Mouse (Mus musculus) hindbrain, embryonic 15.5 days (tissue): Measurements from ENCODE around the gene Plac9a. TPM values are rescaled to one million over a fixed set of nuclear protein-coding genes. Genes with fewer than 3 reads are reported as not detected.

Source experiments
- ATAC-seq: fragments of 200-750 bp; cut with Nextera tagmentation; 2 replicates; pipeline ENCODE4 v1.8.0; 2017; ENCODE audit warnings: low read depth, moderate number of reproducible peaks, moderate TSS enrichment; ENCODE audit not compliant: low FRiP score
- H3K27ac ChIP-seq: fragments of 300-500 bp; sonication (generic); replicated peaks from 2 replicates; pipeline ENCODE4 v1.5.1; 2015; ENCODE audit warnings: mild to moderate bottlenecking, inconsistent platforms
- H3K27me3 ChIP-seq: fragments of 300-500 bp; sonication (generic); 2 replicates; pipeline ENCODE4 v1.6.1; 2015; ENCODE audit warnings: control low read depth, inconsistent platforms
- H3K36me3 ChIP-seq: fragments of 300-500 bp; sonication (generic); 2 replicates; pipeline ENCODE4 v1.6.1; 2015; ENCODE audit warnings: control low read depth, inconsistent platforms
- H3K4me1 ChIP-seq: fragments of 300-500 bp; sonication (generic); replicated peaks from 2 replicates; pipeline ENCODE4 v1.6.1; 2015; ENCODE audit warnings: control low read depth, inconsistent platforms
- H3K4me2 ChIP-seq: fragments of 300-500 bp; sonication (generic); 2 replicates; pipeline ENCODE4 v1.6.1; 2015; ENCODE audit warnings: moderate library complexity, mild to moderate bottlenecking, inconsistent platforms
- H3K4me3 ChIP-seq: fragments of 300-500 bp; sonication (generic); 2 replicates; pipeline ENCODE4 v1.5.1; 2015; ENCODE audit warnings: mild to moderate bottlenecking, inconsistent platforms
- H3K9ac ChIP-seq: fragments of 300-500 bp; sonication (generic); 2 replicates; pipeline ENCODE4 v1.6.1; 2015; ENCODE audit warnings: inconsistent platforms
- H3K9me3 ChIP-seq: fragments of 300-500 bp; sonication (generic); 2 replicates; pipeline ENCODE4 v1.6.1; 2016; ENCODE audit warnings: control low read depth, inconsistent platforms
- WGBS: fragments of 180-500 bp; shearing (Covaris S2); methylation state at CpG from one replicate; pipeline ENCODE4 v1.1.7; 2015; 5-methylcytosine and 5-hydroxymethylcytosine counted together
- polyA plus RNA-seq: library from polyadenylated mRNA; unstranded; fragments of >200 nt; fragmentation: Nextera tagmentation; extraction: Ambion mirVana; gene quantifications from 2 replicates; pipeline ENCODE4 v1.2.1, GENCODE M21; 2015

Gene Plac9a
- polyA plus RNA-seq, 1 experiment from 2014 or later = not detected

DNA sequence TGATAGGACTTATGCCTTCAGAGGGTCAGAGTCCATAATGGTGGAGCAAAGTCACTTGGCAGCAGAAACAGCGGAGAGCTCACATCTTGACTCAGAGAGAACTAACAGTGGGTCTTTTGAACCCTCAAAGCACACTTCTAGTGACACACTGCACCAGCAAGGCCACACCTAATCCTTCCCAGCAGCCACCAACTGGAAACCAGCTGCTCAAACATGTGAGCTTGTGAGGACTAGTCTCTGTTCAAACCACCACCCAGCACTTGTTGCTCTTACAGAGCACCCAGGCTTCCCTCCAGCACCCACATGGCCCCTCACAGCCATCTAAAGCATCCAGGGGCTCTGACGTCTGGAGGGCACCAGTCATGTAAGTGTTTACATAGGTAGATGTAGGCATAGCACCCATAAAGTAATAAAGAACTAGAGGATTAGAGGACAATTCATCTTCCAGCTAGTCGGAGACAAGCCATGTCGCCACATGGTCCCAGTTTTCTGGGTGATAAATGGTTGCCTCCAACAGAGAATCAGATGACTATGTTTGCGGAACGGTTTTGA lies 57.0 kb downstream of the Plac9a start:
- no peak for ATAC-seq
- no peak overlapping the region for H3K4me2 ChIP-seq
- H3K4me3 ChIP-seq = no peak overlapping the region
- H3K27me3 ChIP-seq = peaks cover 25% of the 10 kb centered on the region
- WGBS = 87% methylated on average over 6 of the region's 6 CpGs
- no peaks in the 10 kb centered on the region for H3K9me3 ChIP-seq
- no peak overlapping the region for H3K9ac ChIP-seq
- no peak overlapping the region for H3K27ac ChIP-seq
- H3K36me3 ChIP-seq = no peaks in the 10 kb centered on the region
- peaks cover 16% of the 10 kb centered on the region for H3K4me1 ChIP-seq

DNA sequence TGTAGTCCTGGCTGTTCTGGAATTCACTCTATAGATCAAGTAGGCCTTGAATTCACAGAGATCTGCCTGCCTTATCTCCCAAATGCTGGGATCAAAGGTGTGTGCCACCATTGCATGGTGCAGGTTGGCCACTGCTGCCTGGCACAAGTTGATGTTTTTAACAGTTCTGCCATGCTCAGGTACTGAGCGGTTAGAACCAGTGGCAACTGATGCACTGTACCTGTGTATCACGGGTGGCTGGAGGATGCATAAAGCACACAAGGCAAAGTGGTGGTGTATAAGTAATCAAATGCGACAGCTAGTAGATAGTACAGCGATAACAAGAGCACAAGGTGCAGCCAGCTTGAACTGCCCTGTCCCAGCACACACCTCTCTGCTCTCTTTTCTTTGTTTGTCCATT lies 58.5 kb downstream of the Plac9a start:
- WGBS = 96% methylated on average over 4 of the region's 4 CpGs
- H3K9me3 ChIP-seq = no peaks in the 10 kb centered on the region
- no peaks in the 10 kb centered on the region for H3K36me3 ChIP-seq
- H3K27ac ChIP-seq = no peak overlapping the region
- no peak overlapping the region for H3K4me2 ChIP-seq
- H3K9ac ChIP-seq = no peak overlapping the region
- H3K4me3 ChIP-seq = no peak overlapping the region
- H3K27me3 ChIP-seq = peaks cover 30% of the 10 kb centered on the region
- H3K4me1 ChIP-seq = peaks cover 17% of the 10 kb centered on the region
- ATAC-seq = no peak

DNA sequence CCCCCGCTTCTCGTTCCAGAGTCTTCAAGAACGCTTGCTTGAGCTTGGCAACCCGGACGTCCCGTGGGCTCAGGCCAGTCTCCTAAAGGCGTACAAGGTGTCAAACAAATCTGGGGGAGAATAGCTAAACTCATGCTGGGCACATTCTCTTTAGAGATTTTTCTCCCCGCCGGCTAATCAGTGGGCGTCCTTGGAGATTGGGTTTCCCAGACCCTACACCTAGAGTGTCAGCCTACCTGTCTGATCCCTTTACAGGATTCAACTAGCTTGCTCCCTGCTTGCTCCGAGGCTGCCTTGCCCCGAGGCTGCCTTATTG lies 60.3 kb downstream of the Plac9a start:
- H3K27me3 ChIP-seq = peaks cover 30% of the 10 kb centered on the region
- peaks cover 17% of the 10 kb centered on the region for H3K4me1 ChIP-seq
- no peaks in the 10 kb centered on the region for H3K36me3 ChIP-seq
- H3K27ac ChIP-seq = no peak overlapping the region
- 3% methylated on average over 12 of the region's 12 CpGs for WGBS
- H3K9ac ChIP-seq = no peak overlapping the region; the same call in 1 of the 2 replicates
- H3K9me3 ChIP-seq = no peaks in the 10 kb centered on the region
- peak overlapping the region; percentile 49 for H3K4me3 ChIP-seq
- no peak for ATAC-seq
- peak overlapping the region; percentile 95 for H3K4me2 ChIP-seq

DNA sequence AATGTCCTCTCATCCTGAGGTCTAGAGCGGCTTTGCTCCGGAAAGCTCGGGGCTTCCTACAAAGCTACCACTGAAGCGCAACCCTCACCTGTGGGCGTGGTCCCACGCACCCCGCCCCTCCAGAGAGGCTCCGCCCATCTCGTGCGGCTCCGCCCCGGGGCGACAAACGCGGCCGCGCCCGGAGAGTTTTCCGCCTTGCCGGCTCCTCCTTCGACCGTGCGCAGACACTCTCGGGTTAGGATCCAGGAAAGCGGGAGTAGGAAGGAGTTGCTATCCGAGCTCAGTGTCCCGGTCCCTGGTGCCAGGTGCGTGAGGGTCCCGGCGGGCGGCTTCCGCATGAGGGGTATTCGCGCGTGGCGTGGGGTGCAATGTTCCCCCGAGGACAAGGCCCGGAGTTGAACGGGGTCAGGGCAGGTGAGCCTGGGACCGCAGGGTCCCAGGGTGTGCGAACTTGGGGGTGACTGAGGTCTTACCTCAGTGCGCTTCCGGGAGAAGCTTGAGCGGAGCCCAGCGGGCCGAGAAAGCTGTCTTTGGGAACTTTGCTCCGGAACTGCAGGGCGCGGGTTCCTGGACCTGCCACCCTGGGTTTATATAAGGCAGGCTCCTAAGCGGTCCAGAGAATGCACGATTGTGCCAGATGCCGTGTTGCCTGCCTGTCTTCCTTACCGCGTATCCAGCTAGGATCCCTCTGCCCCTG lies 60.8 kb downstream of the Plac9a start, which contains the start of gene Anxa11:
Gene Anxa11, plus strand, starts transcription at position 166 of the 697 bp plus-strand sequence.
- H3K27ac ChIP-seq = no peak within 1 kb of the TSS
- ATAC-seq = 0 out of 2 replicates have a peak, but pooled peaks have one; percentile 38
- WGBS = under 1% methylated on average over 54 of the region's 54 CpGs

DNA sequence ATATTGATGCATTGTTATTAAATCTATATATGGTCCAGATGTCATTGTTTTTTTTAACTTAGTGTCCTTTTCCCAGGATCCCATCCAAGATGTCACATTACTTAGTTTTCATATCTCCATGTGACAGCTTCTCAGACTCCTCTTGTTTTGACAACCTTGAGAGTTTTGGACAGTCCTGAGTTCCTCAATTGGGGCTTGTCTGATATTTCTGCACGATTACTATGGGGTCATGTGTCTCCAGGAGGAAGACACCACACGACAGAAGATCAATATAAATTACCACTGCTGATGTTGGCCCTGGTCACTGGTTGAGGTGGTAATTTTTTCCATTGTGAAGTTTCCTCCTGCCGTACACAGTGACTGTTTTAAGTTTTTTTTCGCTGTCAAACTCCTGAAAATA lies 61.3 kb downstream of the Plac9a start:
- 3% methylated on average over 4 of the region's 4 CpGs for WGBS
- ATAC-seq = no peak
- peaks cover 30% of the 10 kb centered on the region for H3K27me3 ChIP-seq
- no peak overlapping the region for H3K9ac ChIP-seq
- no peaks in the 10 kb centered on the region for H3K9me3 ChIP-seq
- H3K4me1 ChIP-seq = peaks cover 17% of the 10 kb centered on the region
- no peaks in the 10 kb centered on the region for H3K36me3 ChIP-seq
- peak overlapping the region; percentile 49 for H3K4me3 ChIP-seq
- H3K4me2 ChIP-seq = peak overlapping the region; percentile 95
- no peak overlapping the region for H3K27ac ChIP-seq

More for the DNA sequence above, 60.8 kb downstream of the Plac9a start, which contains the start of gene Anxa11:
- Histone ChIP-seq H3K9ac (peak within 1 kb of the TSS; percentile 33), H3K36me3 (no peaks in the 10 kb centered on the region), H3K27me3 (peaks cover 30% of the 10 kb centered on the region), H3K9me3 (no peaks in the 10 kb centered on the region), H3K4me1 (peaks cover 17% of the 10 kb centered on the region), H3K4me3 (peak within 1 kb of the TSS; percentile 49), H3K4me2 (peak within 1 kb of the TSS; percentile 95)

DNA sequence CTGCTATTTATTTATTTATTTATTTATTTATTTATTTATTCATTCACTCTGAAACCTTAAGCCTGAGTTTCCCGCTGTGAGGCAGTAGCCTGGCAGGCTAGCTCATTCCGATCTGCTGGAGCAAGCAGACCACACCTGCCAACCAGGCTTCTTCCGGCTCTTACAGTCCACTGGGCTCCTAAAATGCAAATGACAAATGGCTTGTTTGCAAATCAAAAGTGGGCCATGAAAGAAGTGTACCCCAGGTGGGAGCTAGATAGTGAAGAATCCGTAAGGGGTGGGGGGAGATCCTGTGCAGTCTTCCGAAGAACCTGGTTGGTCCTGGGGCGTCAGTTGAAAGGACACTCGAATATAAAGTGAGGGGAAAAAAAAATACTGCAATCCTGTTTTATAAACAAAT lies 61.9 kb downstream of the Plac9a start:
- no peaks in the 10 kb centered on the region for H3K9me3 ChIP-seq
- WGBS = 10% methylated on average over 7 of the region's 7 CpGs
- no peaks in the 10 kb centered on the region for H3K36me3 ChIP-seq
- H3K9ac ChIP-seq = no peak overlapping the region
- peaks cover 17% of the 10 kb centered on the region for H3K4me1 ChIP-seq
- H3K4me3 ChIP-seq = no peak overlapping the region
- H3K27ac ChIP-seq = no peak overlapping the region
- no peak for ATAC-seq
- H3K27me3 ChIP-seq = peaks cover 30% of the 10 kb centered on the region
- H3K4me2 ChIP-seq = no peak overlapping the region

DNA sequence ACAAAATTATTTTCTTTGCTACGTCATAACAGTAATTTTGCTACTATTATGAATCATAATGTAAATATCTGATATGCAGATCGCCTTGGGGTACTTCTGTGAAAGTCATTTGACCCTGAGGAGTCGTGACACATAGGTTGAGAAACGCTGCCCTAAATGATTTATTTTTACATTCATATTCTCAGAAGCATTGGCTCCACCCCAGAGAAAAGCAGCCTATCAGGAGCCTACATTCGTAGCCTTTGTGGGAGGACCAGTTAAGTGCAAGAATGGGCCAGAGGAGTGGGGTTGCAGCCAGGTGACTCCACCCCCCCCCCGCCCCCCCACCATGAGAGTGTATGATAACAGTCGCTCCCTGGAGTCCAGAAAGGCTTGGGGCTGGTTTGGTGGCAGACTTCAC lies 63.1 kb downstream of the Plac9a start:
- ATAC-seq = no peak

DNA sequence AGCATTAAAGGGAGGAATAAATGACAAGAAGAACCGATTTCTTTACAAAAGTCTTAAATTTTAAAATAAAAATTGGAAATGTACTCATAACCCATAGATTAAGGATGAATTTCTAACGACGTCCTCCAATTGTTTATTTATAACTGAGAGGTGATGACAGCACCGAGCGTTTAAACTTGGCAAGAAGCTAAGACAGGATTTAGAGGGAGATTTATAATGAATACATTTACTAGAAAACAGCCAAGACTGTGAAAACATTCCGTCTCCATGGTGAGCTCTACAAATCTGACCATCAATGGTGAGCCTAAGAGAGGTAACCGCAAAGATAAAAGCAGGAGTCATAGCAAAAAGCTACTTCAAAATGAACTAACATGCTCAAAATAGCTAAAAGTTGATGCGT lies 64.5 kb downstream of the Plac9a start:
- H3K9me3 ChIP-seq = no peaks in the 10 kb centered on the region
- no peak overlapping the region for H3K27ac ChIP-seq
- no peak for ATAC-seq
- H3K27me3 ChIP-seq = peaks cover 25% of the 10 kb centered on the region
- H3K4me2 ChIP-seq = no peak overlapping the region
- peaks cover 17% of the 10 kb centered on the region for H3K4me1 ChIP-seq
- H3K36me3 ChIP-seq = no peaks in the 10 kb centered on the region
- 53% methylated on average over 8 of the region's 8 CpGs for WGBS
- H3K4me3 ChIP-seq = no peak overlapping the region
- H3K9ac ChIP-seq = no peak overlapping the region

More for the DNA sequence above, 63.1 kb downstream of the Plac9a start:
- Histone ChIP-seq H3K4me3 (no peak overlapping the region), H3K9ac (no peak overlapping the region), H3K4me1 (peaks cover 17% of the 10 kb centered on the region), H3K4me2 (no peak overlapping the region), H3K36me3 (no peaks in the 10 kb centered on the region), H3K27ac (no peak overlapping the region), H3K9me3 (no peaks in the 10 kb centered on the region), H3K27me3 (peaks cover 28% of the 10 kb centered on the region)
- WGBS = 79% methylated on average over 6 of the region's 7 CpGs

Other genes starting within 250 kb of the Plac9a start
- gene Ppif, start 208.9 kb downstream of the Plac9a start, polyA plus RNA-seq = 33.2 and 40.7 TPM in 2 replicates
- gene Zcchc24, start 134.1 kb downstream of the Plac9a start, polyA plus RNA-seq = 15.7 and 16.1 TPM in 2 replicates
- 3.1 and 3.6 TPM in 2 replicates for gene Anxa11, start 60.9 kb downstream of the Plac9a start, polyA plus RNA-seq
- gene Tmem254a, start 24.6 kb upstream of the Plac9a start, polyA plus RNA-seq = 4.1 and 8.0 TPM in 2 replicates
- gene Cphx1, start 35.2 kb upstream of the Plac9a start, polyA plus RNA-seq = not detected in 2 replicates
- gene Duxbl1, start 75.5 kb upstream of the Plac9a start, polyA plus RNA-seq = 1.4 and 1.9 TPM in 2 replicates
- 10.0 and 11.9 TPM in 2 replicates for gene Gm9780, start 139.6 kb upstream of the Plac9a start, polyA plus RNA-seq
- 19.5 and 21.6 TPM in 2 replicates for gene Tmem254c, start 164.3 kb upstream of the Plac9a start, polyA plus RNA-seq
- gene Cphx2, start 178.4 kb upstream of the Plac9a start, polyA plus RNA-seq = not detected in 2 replicates
- gene Cphx3, start 179.2 kb upstream of the Plac9a start, polyA plus RNA-seq = not detected in 2 replicates
- 0.56 and 3.1 TPM in 2 replicates for gene Duxbl2, start 215.2 kb upstream of the Plac9a start, polyA plus RNA-seq